ENCODE assay signal across 16 mouse cellular contexts in the genomic region with DNA sequence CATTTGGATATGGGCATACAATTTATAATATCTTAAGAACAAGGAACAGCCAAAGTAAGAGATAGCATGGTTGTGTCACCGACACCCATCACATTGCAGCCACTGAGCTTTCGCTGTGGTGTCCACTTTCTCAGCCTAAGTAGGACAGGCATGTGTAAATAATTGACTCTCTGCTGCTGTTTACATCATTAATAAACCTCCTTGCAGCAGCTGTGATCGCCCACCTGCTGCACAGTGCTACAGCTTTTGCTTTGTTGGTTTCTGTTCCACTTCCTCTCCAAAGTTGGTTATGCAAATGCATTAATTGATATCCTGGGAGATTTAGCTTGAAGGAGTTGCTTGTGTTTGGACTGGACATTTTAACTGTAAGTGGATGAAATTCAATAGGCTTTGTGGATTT. TPM values are rescaled to one million over a fixed set of nuclear protein-coding genes. Genes with fewer than 3 reads are reported as not detected.
A peak's percentile ranks its signal among the peaks of the same experiment; 100 is the strongest.
DNase-seq lines count a peak whose midpoint lies in the region; ATAC-seq and TF ChIP-seq lines count a peak whose summit lies in the region.
"Had no signal": no experiment of that assay in that cellular context is flagged by ENCODE, and none has a peak within 500 bp of the region (broad histone marks: within the 10 kb centered on the region; RNA-seq: fewer than 3 reads in every experiment).

No protein-coding gene starts in this region.

- H3K4me2 ChIP-seq in kidney, embryonic 16.5 days (replicated peaks; ENCODE audit: low read depth, low read length): no peak overlapping the region
- no peak overlapping the region for H3K4me2 ChIP-seq in limb, embryonic 14.5 days (replicated peaks; ENCODE audit: low read depth, low read length, severe bottlenecking)
- H3K4me2 ChIP-seq: limb, embryonic 13.5 days had no signal

- no peak overlapping the region for H3K9ac ChIP-seq in kidney, embryonic 16.5 days (replicated peaks; ENCODE audit: low read length)
- no peak overlapping the region for H3K9ac ChIP-seq in limb, embryonic 14.5 days (ENCODE audit: low read depth, low read length, severe bottlenecking)
- H3K9ac ChIP-seq: limb, embryonic 13.5 days had no signal

- ATAC-seq in kidney, embryonic 16.5 days (ENCODE audit: low FRiP score, low TSS enrichment): peak; percentile 46; the same call in 1 of the 2 replicates
- peak; percentile 34; the same call in 1 of the 2 replicates for ATAC-seq in limb, embryonic 14.5 days (ENCODE audit: low FRiP score, low read depth)
- no peak for ATAC-seq in frontal cortex, adult (ENCODE audit: low TSS enrichment)
- ATAC-seq: inflammation-experienced regulatory T-cells, adult 6 months had no signal

- TF ChIP-seq POLR2A in brain, embryonic 14.5 days (IDR thresholded peaks at IDR 0.05; ENCODE audit: borderline replicate concordance, extremely low read depth, insufficient read depth, insufficient read length, poor library complexity, severe bottlenecking): no peak
- no peak for TF ChIP-seq POLR2A in limb, embryonic 14.5 days (IDR thresholded peaks at IDR 0.05; ENCODE audit: borderline replicate concordance, extremely low read depth, insufficient read depth, insufficient read length)

- H3K36me3 ChIP-seq in kidney, embryonic 16.5 days (ENCODE audit: insufficient read depth, low read length): no peaks in the 10 kb centered on the region
- no peaks in the 10 kb centered on the region for H3K36me3 ChIP-seq in limb, embryonic 14.5 days (ENCODE audit: control insufficient read depth, insufficient read depth, low read length)
- H3K36me3 ChIP-seq: limb, embryonic 13.5 days had no signal

- DNase-seq in kidney, postnatal 25 days: no peak
- peak; percentile 12 to 22 for DNase-seq in B cell, adult 2 months
- DNase-seq in brain, embryonic 14.5 days (ENCODE audit: low read depth): peak; percentile 85
- DNase-seq in limb, embryonic 14.5 days (ENCODE audit: low spot score): no peak
- DNase-seq in cerebellum, adult 11-12 months: no peak
- no peak for DNase-seq in embryo, embryonic 9.5 days (ENCODE audit: extremely low spot score)
- DNase-seq: cerebellum, adult 9-10 months; gastrocnemius, postnatal 36 days; lung, adult 2 months; spleen, adult 18-20 months had no signal

- H3K4me3 ChIP-seq in kidney, embryonic 16.5 days (ENCODE audit: low read length): no peak overlapping the region
- H3K4me3 ChIP-seq in limb, embryonic 14.5 days (replicated peaks; ENCODE audit: low read length): no peak overlapping the region
- H3K4me3 ChIP-seq: limb, embryonic 13.5 days; myocyte had no signal

- WGBS in kidney, embryonic 16.5 days: 67% methylated on average over 3 of the region's 3 CpGs
- WGBS in limb, embryonic 14.5 days: 69% methylated on average over 3 of the region's 3 CpGs

- no peaks in the 10 kb centered on the region for H3K27me3 ChIP-seq in kidney, embryonic 16.5 days (ENCODE audit: insufficient read depth, low read length)
- H3K27me3 ChIP-seq in limb, embryonic 14.5 days (ENCODE audit: control insufficient read depth, insufficient read depth, low read length): no peaks in the 10 kb centered on the region
- H3K27me3 ChIP-seq: limb, embryonic 13.5 days had no signal

- TF ChIP-seq CTCF in brain, embryonic 14.5 days (IDR thresholded peaks at IDR 0.05; ENCODE audit: borderline replicate concordance, extremely low read depth, insufficient read depth, insufficient read length): no peak

- no peaks in the 10 kb centered on the region for H3K4me1 ChIP-seq in kidney, embryonic 16.5 days (ENCODE audit: insufficient read depth, low read length)
- peaks cover 2% of the 10 kb centered on the region for H3K4me1 ChIP-seq in limb, embryonic 14.5 days (ENCODE audit: control insufficient read depth, insufficient read depth, low read length)

- no peak overlapping the region for H3K27ac ChIP-seq in kidney, embryonic 16.5 days (ENCODE audit: low read length)
- H3K27ac ChIP-seq in limb, embryonic 14.5 days (replicated peaks; ENCODE audit: low read depth, low read length): no peak overlapping the region
- H3K27ac ChIP-seq: limb, embryonic 13.5 days; macrophage had no signal

- no peaks in the 10 kb centered on the region for H3K9me3 ChIP-seq in kidney, embryonic 16.5 days (ENCODE audit: low read length)
- no peaks in the 10 kb centered on the region for H3K9me3 ChIP-seq in limb, embryonic 14.5 days (ENCODE audit: control insufficient read depth, low read length)
- H3K9me3 ChIP-seq: limb, embryonic 13.5 days had no signal

RNA-seq across cellular contexts. Expression of gene Map2, which starts 53.1 kb away (rescaled TPM):
- polyA plus RNA-seq in kidney, embryonic 16.5 days (2015; fragmentation: Nextera tagmentation; extraction: Ambion mirVana): 6.9 and 8.2 TPM in 2 replicates
- polyA plus RNA-seq in brain, embryonic 14.5 days (2012; rRNA removed): 366 and 500 TPM in 2 replicates
- polyA plus RNA-seq in limb, embryonic 14.5 days (2012; rRNA removed): 19.2 and 20.4 TPM in 2 replicates
- 12.5 and 15.2 TPM in 2 replicates for polyA plus RNA-seq in limb, embryonic 14.5 days (2014; fragmentation: Nextera tagmentation; extraction: Ambion mirVana)

Comparison
In these comparisons a context has a peak if more than half of its experiments do, and no peak if none do; other contexts are left out.
1. DNase-seq: peak in B cell, adult 2 months (2 of 2) and brain, embryonic 14.5 days (single experiment); none in kidney, postnatal 25 days (0 of 2), limb, embryonic 14.5 days (single experiment), cerebellum, adult 11-12 months (single experiment) and embryo, embryonic 9.5 days (single experiment).
2. RNA of gene Map2, which starts 53.1 kb away (polyA plus RNA-seq): 366 to 500 TPM in brain, embryonic 14.5 days; 12.5 to 20.4 TPM in limb, embryonic 14.5 days and 6.9 to 8.2 TPM in kidney, embryonic 16.5 days; every median in the first group is over 10 times any median in the second.